Mouse (Mus musculus) CH12.LX (cell line): ENCODE data around the gene Fcrlb. TPM values are rescaled to one million over a fixed set of nuclear protein-coding genes. Genes with fewer than 3 reads are reported as not detected.
A peak's percentile ranks its signal among the peaks of the same experiment; 100 is the strongest.

Experiments
- DNase-seq: peaks from one replicate; pipeline ENCODE4 v3.0.0-alpha.2; 2013; ENCODE audit errors: extremely low read depth
- H3K27ac ChIP-seq: 2 replicates; pipeline ENCODE4 v1.5.1; 2012; ENCODE audit warnings: low read depth, mild to moderate bottlenecking, control low read depth, moderate library complexity; ENCODE audit not compliant: insufficient read depth
- H3K27me3 ChIP-seq: replicated peaks from 2 replicates; pipeline ENCODE3; 2012; ENCODE audit warnings: inconsistent platforms
- H3K36me3 ChIP-seq, 2 experiments: replicated peaks in 1 of 2; 2 replicates each; pipeline versions ENCODE3 to v1.6.1; 2012; ENCODE audit warnings: inconsistent platforms in 1 of 2, low read length in 1 of 2, mild to moderate bottlenecking in 1 of 2, mixed read lengths in 1 of 2, moderate library complexity in 1 of 2; ENCODE audit not compliant: control insufficient read depth in 1 of 2, insufficient read depth in 1 of 2
- H3K4me1 ChIP-seq, 2 experiments: 2 replicates each; pipeline ENCODE4 v1.6.1; 2012; ENCODE audit warnings: inconsistent platforms in 1 of 2, moderate library complexity in 1 of 2; ENCODE audit not compliant: insufficient read depth in 2 of 2, control insufficient read depth in 1 of 2
- H3K4me2 ChIP-seq: 2 replicates; pipeline ENCODE4 v1.6.1; 2012; ENCODE audit warnings: low read depth, mild to moderate bottlenecking, control low read depth; ENCODE audit not compliant: poor library complexity, insufficient read depth, severe bottlenecking
- H3K4me3 ChIP-seq, 3 experiments: fragments of 150-350 bp in 1 of 3; sonication (generic) in 1 of 3; replicated peaks in 1 of 3; 2 replicates each; pipeline versions ENCODE3 to v1.5.1; 2011 to 2012; ENCODE audit warnings: low read depth in 2 of 3, low read length in 2 of 3, mild to moderate bottlenecking in 2 of 3, moderate library complexity in 2 of 3, control low read depth in 1 of 3, improper control_type of control experiment in 1 of 3, inconsistent platforms in 1 of 3, mixed read lengths in 1 of 3; ENCODE audit not compliant: poor library complexity in 1 of 3
- H3K79me2 ChIP-seq: replicated peaks from 2 replicates; pipeline ENCODE4 v1.6.1; 2012; ENCODE audit warnings: mild to moderate bottlenecking, moderate library complexity; ENCODE audit not compliant: control insufficient read depth, poor library complexity, insufficient read depth, severe bottlenecking; ENCODE audit errors: extremely low read depth
- H3K9ac ChIP-seq: 2 replicates; pipeline ENCODE4 v1.6.1; 2012; ENCODE audit warnings: low read depth, mild to moderate bottlenecking, control low read depth, moderate library complexity; ENCODE audit not compliant: insufficient read depth
- H3K9me3 ChIP-seq: replicated peaks from 2 replicates; pipeline ENCODE3; 2012; ENCODE audit warnings: low read length, inconsistent platforms, mixed read lengths
- BHLHE40 ChIP-seq: IDR thresholded peaks from 2 replicates; pipeline ENCODE4 v1.6.1; 2011; ENCODE audit warnings: mild to moderate bottlenecking, low read depth, low read length, improper control_type of control experiment
- CHD1 ChIP-seq: IDR thresholded peaks from 2 replicates; pipeline ENCODE4 v1.6.1; 2012; ENCODE audit warnings: low read depth, low read length, improper control_type of control experiment, inconsistent platforms
- CHD2 ChIP-seq: IDR thresholded peaks from 2 replicates; pipeline ENCODE4 v1.6.1; 2011; ENCODE audit warnings: low read length, improper control_type of control experiment
- CTCF ChIP-seq, 2 experiments: IDR thresholded peaks in 1 of 2; conservative IDR thresholded peaks in 1 of 2; 2 replicates each; pipeline ENCODE4 v1.5.1; 2011 to 2012; ENCODE audit warnings: low read depth in 2 of 2, low read length in 2 of 2, improper control_type of control experiment in 1 of 2, inconsistent platforms in 1 of 2, mild to moderate bottlenecking in 1 of 2, moderate library complexity in 1 of 2
- E2F4 ChIP-seq: IDR thresholded peaks from 2 replicates; pipeline ENCODE4 v1.6.1; 2011; ENCODE audit warnings: low read depth, low read length, improper control_type of control experiment; ENCODE audit not compliant: insufficient replicate concordance
- ELF1 ChIP-seq: IDR thresholded peaks from 2 replicates; pipeline ENCODE4 v1.6.1; 2014; ENCODE audit warnings: low read depth, mild to moderate bottlenecking, inconsistent platforms, low read length, improper control_type of control experiment
- ETS1 ChIP-seq: conservative IDR thresholded peaks from 2 replicates; pipeline ENCODE4 v1.6.1; 2012; ENCODE audit warnings: low read depth, mild to moderate bottlenecking, inconsistent platforms, low read length, improper control_type of control experiment, moderate library complexity
- GABPA ChIP-seq: IDR thresholded peaks from 2 replicates; pipeline ENCODE4 v1.6.1; 2012; ENCODE audit warnings: low read depth, low read length, improper control_type of control experiment, inconsistent platforms; ENCODE audit not compliant: insufficient replicate concordance
- HCFC1 ChIP-seq: IDR thresholded peaks from 2 replicates; pipeline ENCODE4 v1.6.1; 2012; ENCODE audit warnings: low read depth, mild to moderate bottlenecking, inconsistent platforms, low read length, improper control_type of control experiment
- IRF4 ChIP-seq: IDR thresholded peaks from 2 replicates; pipeline ENCODE4 v1.6.1; 2014; ENCODE audit warnings: low read depth, mild to moderate bottlenecking, inconsistent platforms, low read length, improper control_type of control experiment
- JUN ChIP-seq: IDR thresholded peaks from 2 replicates; pipeline ENCODE4 v1.6.1; 2011; ENCODE audit warnings: low read depth, mild to moderate bottlenecking, low read length, improper control_type of control experiment, moderate library complexity; ENCODE audit not compliant: insufficient read depth
- JUND ChIP-seq: conservative IDR thresholded peaks from 2 replicates; pipeline ENCODE4 v1.6.1; 2011; ENCODE audit warnings: low read depth, low read length, improper control_type of control experiment
- KAT2A ChIP-seq: IDR thresholded peaks from 2 replicates; pipeline ENCODE4 v1.6.1; 2012; ENCODE audit warnings: low read length, improper control_type of control experiment, inconsistent platforms; ENCODE audit not compliant: insufficient replicate concordance
- MAFK ChIP-seq: IDR thresholded peaks from 2 replicates; pipeline ENCODE4 v1.6.1; 2011; ENCODE audit warnings: low read length, improper control_type of control experiment; ENCODE audit not compliant: insufficient replicate concordance
- MEF2A ChIP-seq: IDR thresholded peaks from 2 replicates; pipeline ENCODE4 v1.6.1; 2014; ENCODE audit warnings: low read depth, mild to moderate bottlenecking, inconsistent platforms, low read length, improper control_type of control experiment, borderline replicate concordance
- MXI1 ChIP-seq: IDR thresholded peaks from 2 replicates; pipeline ENCODE4 v1.6.1; 2011; ENCODE audit warnings: mild to moderate bottlenecking, low read depth, low read length, improper control_type of control experiment
- MYC ChIP-seq: IDR thresholded peaks from 2 replicates; pipeline ENCODE4 v1.6.1; 2011; ENCODE audit warnings: low read depth, mild to moderate bottlenecking, improper control_type of control experiment, low read length
- NELFE ChIP-seq: IDR thresholded peaks from 2 replicates; pipeline ENCODE4 v1.6.1; 2011; ENCODE audit warnings: low read depth, low read length, improper control_type of control experiment
- PAX5 ChIP-seq: IDR thresholded peaks from 2 replicates; pipeline ENCODE4 v1.6.1; 2012; ENCODE audit warnings: low read length, inconsistent platforms, mixed read lengths
- POLR2A ChIP-seq: IDR thresholded peaks from 2 replicates; pipeline ENCODE4 v1.6.1; 2011; ENCODE audit warnings: low read depth, mild to moderate bottlenecking, improper control_type of control experiment, low read length
- RAD21 ChIP-seq: IDR thresholded peaks from 2 replicates; pipeline ENCODE4 v1.6.1; 2011; ENCODE audit warnings: low read depth, mild to moderate bottlenecking, low read length, improper control_type of control experiment, moderate library complexity
- RCOR1 ChIP-seq: conservative IDR thresholded peaks from 2 replicates; pipeline ENCODE4 v1.6.1; 2012; ENCODE audit warnings: low read depth, mild to moderate bottlenecking, inconsistent platforms, low read length, improper control_type of control experiment
- SMC3 ChIP-seq: IDR thresholded peaks from 2 replicates; pipeline ENCODE4 v1.6.1; 2011; ENCODE audit warnings: low read depth, low read length, improper control_type of control experiment
- TBP ChIP-seq: conservative IDR thresholded peaks from 2 replicates; pipeline ENCODE4 v1.6.1; 2011; ENCODE audit warnings: low read depth, low read length, improper control_type of control experiment
- TCF12 ChIP-seq: IDR thresholded peaks from 2 replicates; pipeline ENCODE4 v1.6.1; 2014; ENCODE audit warnings: low read depth, mild to moderate bottlenecking, inconsistent platforms, low read length, improper control_type of control experiment
- UBTF ChIP-seq: IDR thresholded peaks from 2 replicates; pipeline ENCODE4 v1.6.1; 2012; ENCODE audit warnings: low read depth, mild to moderate bottlenecking, inconsistent platforms, low read length, improper control_type of control experiment, moderate library complexity
- USF1 ChIP-seq: IDR thresholded peaks from 2 replicates; pipeline ENCODE4 v1.6.1; 2014; ENCODE audit warnings: low read depth, mild to moderate bottlenecking, inconsistent platforms, low read length, improper control_type of control experiment
- USF2 ChIP-seq: conservative IDR thresholded peaks from 2 replicates; pipeline ENCODE4 v1.6.1; 2011; ENCODE audit warnings: low read depth, low read length, improper control_type of control experiment
- ZC3H11A ChIP-seq: IDR thresholded peaks from 2 replicates; pipeline ENCODE4 v1.6.1; 2012; ENCODE audit warnings: low read depth, mild to moderate bottlenecking, inconsistent platforms, low read length, improper control_type of control experiment
- ZKSCAN1 ChIP-seq: IDR thresholded peaks from 2 replicates; pipeline ENCODE4 v1.6.1; 2012; ENCODE audit warnings: low read depth, inconsistent platforms, low read length, improper control_type of control experiment, borderline replicate concordance
- ZMIZ1 ChIP-seq: IDR thresholded peaks from 2 replicates; pipeline ENCODE4 v1.6.1; 2012; ENCODE audit warnings: low read depth, mild to moderate bottlenecking, inconsistent platforms, low read length, improper control_type of control experiment
- ZNF384 ChIP-seq: IDR thresholded peaks from 2 replicates; pipeline ENCODE4 v1.6.1; 2012; ENCODE audit warnings: low read depth, low read length, improper control_type of control experiment, inconsistent platforms
- dilution Hi-C: fragments of 300-500 bp; cut with MboI; formaldehyde crosslinking; loops from 2 replicates; pipeline ENCODE4 v1.14.3; 2020; ENCODE audit warnings: low sequenced_read_pairs; ENCODE audit not compliant: extremely low pct_unique_long_range_greater_than_20kb, extremely low pct_ligation_motif_present
- in situ Hi-C: fragments of 300-500 bp; cut with MboI; formaldehyde crosslinking; loops from 3 replicates; pipeline ENCODE4 v1.14.3; 2019; ENCODE audit warnings: low sequenced_read_pairs, low pct_ligation_motif_present, low pct_unique_long_range_greater_than_20kb, mixed read lengths
- polyA plus RNA-seq: library from polyadenylated mRNA; unstranded; fragments of >175 nt; gene quantifications from 2 replicates; pipeline ENCODE4 v1.2.1, GENCODE M21; 2012; ENCODE audit warnings: low read depth; ENCODE audit not compliant: insufficient read length
- total RNA-seq, 2 experiments: library from RNA; depleted of rRNA; stranded (reverse); fragments of 300-350 nt in 1 of 2; fragments of >200 nt in 1 of 2; gene quantifications; 2 replicates each; pipeline ENCODE4 v1.2.3; 2012 to 2014

Fcrlb gene
- total and polyA plus RNA-seq, 3 experiments, result not detected

DNA sequence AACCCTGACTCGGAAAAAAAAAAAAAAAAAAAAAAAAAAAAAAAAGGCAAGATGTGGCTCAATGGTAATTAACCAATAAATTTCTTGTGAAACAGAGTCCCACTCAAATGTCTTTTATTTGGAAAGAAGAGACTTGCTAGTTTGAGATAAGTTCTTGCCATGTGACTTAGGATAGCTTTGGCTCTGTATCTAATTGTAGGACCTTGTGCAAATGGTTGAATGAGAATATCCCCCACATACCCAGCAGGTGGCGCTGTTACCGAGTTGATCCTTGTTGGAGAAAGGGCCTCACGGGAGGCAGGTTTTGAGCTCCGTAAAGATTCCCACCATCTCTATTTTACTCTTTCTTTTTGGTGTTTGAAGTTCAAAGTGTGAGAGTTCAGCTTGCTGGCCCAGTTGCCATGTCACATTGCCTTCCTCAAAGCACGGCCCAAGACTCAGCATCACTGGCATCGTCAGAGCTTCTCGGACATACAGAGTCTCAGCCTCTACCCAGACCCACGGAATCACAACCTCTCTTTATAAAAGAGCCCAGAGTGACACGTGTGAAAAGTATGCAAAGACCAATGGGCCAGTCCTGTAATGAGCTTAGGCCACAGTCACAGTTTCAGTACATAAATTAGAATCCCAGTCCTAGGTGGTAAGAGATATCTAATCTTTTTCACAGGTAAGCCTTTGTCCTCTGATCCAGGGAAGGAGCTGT lies 11.1 kb downstream of the Fcrlb start (continued):
- TF ChIP-seq ZC3H11A (peak; percentile 84), POLR2A (peak; percentile 38; the same call in 1 of the 2 replicates), E2F4 (no peak), CHD2 (no peak), SMC3 (peak; percentile 98), USF2 (no peak; the same call in 1 of the 2 replicates), RCOR1 (no peak), IRF4 (peak; percentile 51; the same call in 1 of the 2 replicates), MYC (no peak), CHD1 (no peak), HCFC1 (no peak), ELF1 (no peak), CTCF (conservative IDR thresholded peaks at IDR 0.05 in 1 of 2, IDR thresholded peaks at IDR 0.05 in 1 of 2; ENCODE audit: low read depth in 2 of 2, low read length in 2 of 2) (peak; percentile 83 to 98), MEF2A (peak; percentile 35; the same call in 1 of the 2 replicates), PAX5 (no peak)
- TF ChIP-seq, all 38 proteins: peak for 12

DNA sequence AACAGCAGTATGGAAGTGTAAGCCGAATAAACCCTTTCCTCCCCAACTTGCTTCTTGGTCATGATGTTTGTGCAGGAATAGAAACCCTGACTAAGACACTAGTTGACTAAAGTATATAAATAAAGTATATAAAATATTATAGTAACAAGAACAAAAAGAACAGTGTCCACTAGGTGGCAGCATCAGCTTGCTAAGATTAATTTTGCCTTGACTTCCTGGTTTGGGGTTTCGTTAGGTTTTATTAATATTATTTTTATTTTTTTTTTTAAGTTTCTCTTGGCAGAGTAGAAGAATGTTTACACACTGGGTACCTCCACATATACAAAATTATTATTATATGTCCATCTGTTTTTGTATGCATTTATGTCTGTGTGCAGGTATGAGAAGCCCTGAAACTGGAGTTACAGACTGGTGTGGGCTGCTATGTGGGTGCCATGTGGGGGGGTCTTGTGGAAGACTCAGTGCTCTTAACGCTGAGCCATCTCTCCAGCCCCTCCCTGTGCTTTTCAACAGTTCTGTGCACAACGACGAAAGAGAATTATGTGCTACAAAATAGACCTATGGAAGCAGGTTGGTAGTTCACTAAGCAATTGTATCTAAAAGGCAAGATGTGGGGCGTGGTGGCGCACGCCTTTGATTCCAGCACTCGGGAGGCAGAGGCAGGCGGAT lies 11.8 kb downstream of the Fcrlb start:
- Histone ChIP-seq H3K9ac (peak overlapping the region; percentile 36; the same call in 1 of the 2 replicates), H3K79me2 (no peaks in the 10 kb centered on the region), H3K9me3 (no peaks in the 10 kb centered on the region), H3K4me3 (peak overlapping the region; percentile 40 to 48 (median 45)), H3K27me3 (no peaks in the 10 kb centered on the region), H3K36me3 (no peaks in the 10 kb centered on the region), H3K4me1 (peaks cover 14 to 51% of the 10 kb centered on the region in 2 experiments), H3K4me2 (peak overlapping the region; percentile 80), H3K27ac (peak overlapping the region; percentile 34; the same call in 1 of the 2 replicates)
- dilution Hi-C loops (no loop called here), in situ Hi-C loops (no loop called here)
- DNase-seq, result peak; percentile 77
- TF ChIP-seq MAFK (no peak), NELFE (no peak), ZNF384 (peak; percentile 79), KAT2A (no peak), E2F4 (no peak), TCF12 (no peak), JUND (0 out of 2 replicates have a peak, but pooled peaks have one; percentile 39), RCOR1 (no peak), CHD1 (no peak), JUN (no peak), ETS1 (no peak), CTCF (conservative IDR thresholded peaks at IDR 0.05 in 1 of 2, IDR thresholded peaks at IDR 0.05 in 1 of 2; ENCODE audit: low read depth in 2 of 2, low read length in 2 of 2) (peak in 1 of 2 experiments; percentile 74; a peak in 2 of 4 replicates), ZMIZ1 (no peak), ELF1 (peak; percentile 83), RAD21 (peak; percentile 82), MEF2A (no peak), SMC3 (peak; percentile 49; the same call in 1 of the 2 replicates), CHD2 (no peak), POLR2A (no peak), ZC3H11A (0 out of 2 replicates have a peak, but pooled peaks have one; percentile 19), MXI1 (no peak), GABPA (no peak), USF2 (no peak), IRF4 (peak; percentile 38; the same call in 1 of the 2 replicates), UBTF (no peak), TBP (no peak), ZKSCAN1 (no peak), USF1 (no peak), BHLHE40 (no peak)
